Mouse (Mus musculus) heart, embryonic 16.5 days (tissue): ENCODE measurements around the gene Hoxc10. TPM values are rescaled to one million over a fixed set of nuclear protein-coding genes. Genes with fewer than 3 reads are reported as not detected.
A peak's percentile ranks its signal among the peaks of the same experiment; 100 is the strongest.

Experiments
- ATAC-seq: fragments of 200-750 bp; cut with Nextera tagmentation; replicated peaks from 2 replicates; pipeline ENCODE4 v1.8.0; 2017; ENCODE audit warnings: moderate number of reproducible peaks; ENCODE audit not compliant: insufficient read depth, low FRiP score; ENCODE audit errors: extremely low read depth
- H3K27ac ChIP-seq: fragments of 300-500 bp; sonication (generic); 2 replicates; pipeline ENCODE4 v1.5.1; 2014; ENCODE audit warnings: mild to moderate bottlenecking, low read length, control low read depth, moderate library complexity
- H3K27me3 ChIP-seq: fragments of 300-500 bp; sonication (generic); 2 replicates; pipeline ENCODE4 v1.6.1; 2014; ENCODE audit warnings: low read length, mixed read lengths; ENCODE audit not compliant: control insufficient read depth, insufficient read depth
- H3K36me3 ChIP-seq: fragments of 300-500 bp; sonication (generic); 2 replicates; pipeline ENCODE4 v1.6.1; 2014; ENCODE audit not compliant: control insufficient read depth, insufficient read depth
- H3K4me1 ChIP-seq: fragments of 300-500 bp; sonication (generic); 2 replicates; pipeline ENCODE4 v1.6.1; 2014; ENCODE audit warnings: low read length, mixed read lengths; ENCODE audit not compliant: control insufficient read depth, insufficient read depth
- H3K4me2 ChIP-seq: fragments of 300-500 bp; sonication (generic); 2 replicates; pipeline ENCODE4 v1.6.1; 2014; ENCODE audit warnings: low read depth, mild to moderate bottlenecking, control low read depth, low read length
- H3K4me3 ChIP-seq: fragments of 300-500 bp; sonication (generic); 2 replicates; pipeline ENCODE4 v1.5.1; 2014; ENCODE audit warnings: mild to moderate bottlenecking, control low read depth, low read length
- H3K9ac ChIP-seq: fragments of 300-500 bp; sonication (generic); 2 replicates; pipeline ENCODE4 v1.6.1; 2014; ENCODE audit warnings: low read length, control low read depth
- H3K9me3 ChIP-seq: fragments of 300-500 bp; sonication (generic); replicated peaks from 2 replicates; pipeline ENCODE4 v1.6.1; 2016; ENCODE audit warnings: low read length; ENCODE audit not compliant: control insufficient read depth
- WGBS: fragments of 180-500 bp; shearing (Covaris S2); extraction: QIAGEN DNeasy Blood & Tissue Kit; methylation state at CpG from one replicate; pipeline ENCODE4 v1.1.7; 2014; 5-methylcytosine and 5-hydroxymethylcytosine counted together
- polyA plus RNA-seq: library from polyadenylated mRNA; unstranded; fragments of >200 nt; fragmentation: Nextera tagmentation; extraction: Ambion mirVana; gene quantifications from 2 replicates; pipeline ENCODE4 v1.2.1, GENCODE M21; 2015

Hoxc10 gene
- polyA plus RNA-seq, 1 experiment from 2014 or later = not detected

DNA sequence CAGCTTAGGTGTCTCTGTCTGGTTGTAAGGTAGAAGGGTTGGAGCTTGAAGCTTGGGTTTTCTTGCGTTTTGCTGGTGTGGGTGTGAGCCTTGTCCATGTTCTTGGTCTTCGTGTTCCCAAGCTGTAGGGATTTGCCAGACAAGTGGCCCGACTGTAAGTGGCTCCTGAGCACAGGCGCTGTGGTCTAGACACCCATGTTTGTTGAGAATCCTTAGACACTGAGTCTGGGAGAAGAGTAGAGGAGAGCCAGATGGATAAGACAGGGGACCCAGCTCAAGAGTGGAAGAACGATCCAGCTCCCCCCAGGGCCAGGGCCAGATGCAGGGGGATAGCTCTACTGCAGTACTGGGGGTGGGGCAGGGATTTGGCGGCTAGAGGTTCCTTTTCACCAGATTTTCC lies 6.2 kb downstream of the Hoxc10 start:
- H3K36me3 ChIP-seq = no peaks in the 10 kb centered on the region
- H3K4me1 ChIP-seq = no peaks in the 10 kb centered on the region
- no peak overlapping the region for H3K27ac ChIP-seq
- H3K4me3 ChIP-seq = no peak overlapping the region
- H3K9me3 ChIP-seq = no peaks in the 10 kb centered on the region
- H3K9ac ChIP-seq = no peak overlapping the region
- WGBS = 3% methylated on average over 6 of the region's 6 CpGs
- peaks cover 94% of the 10 kb centered on the region for H3K27me3 ChIP-seq
- H3K4me2 ChIP-seq = no peak overlapping the region
- no peak for ATAC-seq

DNA sequence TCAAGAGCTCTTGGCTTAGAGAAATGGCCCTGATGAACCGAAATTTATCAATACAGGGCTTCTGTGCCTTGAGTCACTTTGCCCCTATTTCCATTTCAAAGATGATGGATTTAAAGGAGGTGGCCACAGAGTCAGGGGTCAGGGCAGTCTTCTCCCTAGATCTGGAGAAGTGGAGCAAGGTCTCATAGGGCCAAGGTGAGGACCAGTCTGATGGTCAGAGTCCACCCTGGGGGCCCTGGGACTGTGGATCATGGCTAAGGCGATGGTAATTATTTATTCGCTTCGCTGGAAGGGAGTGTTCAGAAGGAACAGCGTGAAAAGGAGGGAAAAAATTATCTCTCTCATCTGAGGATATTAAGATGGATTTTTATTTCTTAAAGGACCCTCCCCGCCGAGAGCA lies 8.4 kb downstream of the Hoxc10 start:
- no peak for ATAC-seq
- Histone ChIP-seq H3K9ac (no peak overlapping the region), H3K36me3 (no peaks in the 10 kb centered on the region), H3K27me3 (peaks cover 96% of the 10 kb centered on the region), H3K4me2 (no peak overlapping the region), H3K27ac (no peak overlapping the region), H3K4me3 (no peak overlapping the region), H3K9me3 (no peaks in the 10 kb centered on the region), H3K4me1 (no peaks in the 10 kb centered on the region)
- WGBS = 7% methylated on average over 7 of the region's 7 CpGs

DNA sequence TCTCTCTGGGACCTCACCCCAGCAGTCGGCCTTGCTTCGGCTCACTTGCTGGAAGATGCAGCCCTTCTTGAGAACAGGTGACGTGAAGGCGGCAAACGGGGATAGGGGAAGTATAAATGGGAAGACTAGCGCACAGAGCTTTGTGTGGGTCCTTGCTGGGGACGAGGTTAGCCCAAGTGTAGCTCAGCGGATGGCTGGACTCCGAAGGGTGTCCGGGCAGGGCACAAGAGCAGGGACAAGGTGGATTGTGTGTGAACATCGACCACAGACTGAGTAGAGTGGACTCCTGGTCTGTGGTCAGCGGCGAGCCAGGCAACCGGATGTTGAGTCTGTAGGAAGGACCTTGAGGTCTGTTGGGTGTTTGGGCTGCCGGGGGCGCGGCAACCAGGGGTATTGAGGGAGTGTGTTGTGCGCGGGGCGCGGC lies 9.1 kb downstream of the Hoxc10 start:
- H3K9ac ChIP-seq = no peak overlapping the region
- 1% methylated on average over 21 of the region's 21 CpGs for WGBS
- no peak overlapping the region for H3K4me3 ChIP-seq
- ATAC-seq = no peak
- no peak overlapping the region for H3K27ac ChIP-seq
- no peaks in the 10 kb centered on the region for H3K4me1 ChIP-seq
- peaks cover 96% of the 10 kb centered on the region for H3K27me3 ChIP-seq
- H3K4me2 ChIP-seq = no peak overlapping the region
- no peaks in the 10 kb centered on the region for H3K9me3 ChIP-seq
- no peaks in the 10 kb centered on the region for H3K36me3 ChIP-seq

GRCm38 (mm10) chr15:102976171-102976570 lies 9.6 kb downstream of the Hoxc10 start, which contains the start of gene Hoxc9:
TSS of gene Hoxc9 (plus strand) at chr15:102976439.
- Histone ChIP-seq H3K4me3 (peak within 1 kb of the TSS; percentile 39), H3K27me3 (peaks cover 96% of the 10 kb centered on the region), H3K4me2 (peak within 1 kb of the TSS; percentile 50), H3K27ac (no peak within 1 kb of the TSS), H3K9ac (no peak within 1 kb of the TSS; the same call in 1 of the 2 replicates), H3K36me3 (no peaks in the 10 kb centered on the region), H3K4me1 (no peaks in the 10 kb centered on the region), H3K9me3 (no peaks in the 10 kb centered on the region)
- ATAC-seq = no peak
- WGBS = under 1% methylated on average over 19 of the region's 20 CpGs

DNA sequence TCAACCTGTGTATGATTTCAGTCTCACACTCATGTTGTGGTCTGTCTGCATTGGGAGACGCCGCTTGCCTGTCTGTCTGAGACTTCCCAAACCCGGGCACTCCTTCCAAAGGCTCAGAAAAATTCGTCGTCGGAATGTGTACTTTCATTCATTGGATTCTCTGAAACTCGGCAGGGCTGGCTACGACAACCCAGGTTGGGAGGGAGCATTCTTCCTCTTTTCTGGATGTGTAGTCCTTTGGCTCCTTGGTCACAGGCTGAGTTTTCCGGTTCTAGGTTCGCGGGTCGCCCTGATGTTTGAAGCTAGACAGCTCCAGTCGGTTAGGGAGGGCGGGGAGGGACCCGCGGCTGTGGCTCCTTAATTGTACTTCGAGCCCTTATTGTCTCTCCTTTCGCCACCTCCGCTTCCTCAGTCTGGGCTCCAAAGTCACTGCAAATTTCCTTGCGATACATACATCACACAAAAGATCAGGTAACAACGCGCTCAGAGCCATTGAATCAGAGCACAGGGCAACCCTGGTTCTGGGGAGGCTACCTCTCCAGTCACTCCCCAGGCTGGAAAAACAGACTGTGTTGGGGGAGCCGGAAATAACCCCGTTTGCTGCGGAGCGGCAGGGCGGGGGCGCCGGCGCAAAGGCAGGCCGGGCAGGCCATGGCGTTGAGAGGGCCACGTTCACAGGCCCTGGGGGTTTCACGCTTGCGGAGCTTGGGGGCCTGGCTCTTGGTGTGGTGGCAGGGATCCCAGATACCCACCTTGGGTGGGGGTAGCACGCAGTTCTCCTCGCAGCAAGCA lies 10.2 kb downstream of the Hoxc10 start:
- Histone ChIP-seq H3K27ac (no peak overlapping the region), H3K4me1 (peaks cover 5% of the 10 kb centered on the region), H3K9ac (no peak overlapping the region; the same call in 1 of the 2 replicates), H3K27me3 (peaks cover 96% of the 10 kb centered on the region), H3K36me3 (no peaks in the 10 kb centered on the region), H3K4me3 (peak overlapping the region; percentile 39), H3K9me3 (no peaks in the 10 kb centered on the region), H3K4me2 (peak overlapping the region; percentile 50)
- WGBS = 1% methylated on average over 37 of the region's 37 CpGs
- ATAC-seq = no peak

GRCm38 (mm10) chr15:102977423-102977974 lies 10.9 kb downstream of the Hoxc10 start:
- Histone ChIP-seq H3K4me1 (peaks cover 7% of the 10 kb centered on the region), H3K9me3 (no peaks in the 10 kb centered on the region), H3K4me2 (peak overlapping the region; percentile 50), H3K4me3 (peak overlapping the region; percentile 39), H3K36me3 (no peaks in the 10 kb centered on the region), H3K9ac (no peak overlapping the region; the same call in 1 of the 2 replicates), H3K27me3 (peaks cover 96% of the 10 kb centered on the region), H3K27ac (no peak overlapping the region)
- ATAC-seq = no peak
- WGBS = 5% methylated on average over 16 of the region's 16 CpGs

GRCm38 (mm10) chr15:102978615-102979515 lies 12.3 kb downstream of the Hoxc10 start:
- WGBS = 5% methylated on average over 13 of the region's 13 CpGs
- Histone ChIP-seq H3K4me3 (no peak overlapping the region), H3K36me3 (no peaks in the 10 kb centered on the region), H3K27me3 (peaks cover 95% of the 10 kb centered on the region), H3K27ac (no peak overlapping the region), H3K9ac (no peak overlapping the region), H3K9me3 (no peaks in the 10 kb centered on the region), H3K4me2 (no peak overlapping the region), H3K4me1 (peaks cover 7% of the 10 kb centered on the region)
- no peak for ATAC-seq

- no peaks in the 10 kb centered on the region for H3K9me3 ChIP-seq
- no peak overlapping the region for H3K27ac ChIP-seq
- no peak overlapping the region for H3K4me3 ChIP-seq
- H3K9ac ChIP-seq = no peak overlapping the region
- H3K4me2 ChIP-seq = no peak overlapping the region
- peaks cover 7% of the 10 kb centered on the region for H3K4me1 ChIP-seq
- peaks cover 93% of the 10 kb centered on the region for H3K27me3 ChIP-seq
- no peaks in the 10 kb centered on the region for H3K36me3 ChIP-seq
- no peak for ATAC-seq
- WGBS = 16% methylated on average over 1 of the region's 1 CpGs
These were observed 13.3 kb downstream of the Hoxc10 start for GRCm38 (mm10) chr15:102979936-102980335.
